Mouse (Mus musculus) erythroblast, adult 5-6 weeks (primary cell): ENCODE data around the gene Nol12. TPM values are rescaled to one million over a fixed set of nuclear protein-coding genes. Genes with fewer than 3 reads are reported as not detected.

ENCODE experiments used
- ATAC-seq: replicated peaks from 2 replicates; pipeline ENCODE4 v1.8.0; 2016; ENCODE audit warnings: moderate number of reproducible peaks, mild to moderate bottlenecking, moderate TSS enrichment, inconsistent platforms; ENCODE audit not compliant: poor library complexity, low FRiP score, severe bottlenecking
- total RNA-seq, 2 experiments: library from RNA; stranded (forward) in 1 of 2; stranded (reverse) in 1 of 2; fragments of 150-400 nt in 1 of 2; fragments of 200-764, 138-1000 nt in 1 of 2; gene quantifications; 2 replicates each; pipeline versions ENCODE4 v1.2.3 to v1.2.4; 2015 to 2017; ENCODE audit warnings: low replicate concordance in 2 of 2

Nol12 gene
- total RNA-seq, 2 experiments from 2014 or later, result 1.5 to 7.6 TPM

- ATAC-seq, result no peak
Observed at GRCm38 (mm10) chr15:78914823-78915659, 19.7 kb upstream of the Nol12 start.

DNA sequence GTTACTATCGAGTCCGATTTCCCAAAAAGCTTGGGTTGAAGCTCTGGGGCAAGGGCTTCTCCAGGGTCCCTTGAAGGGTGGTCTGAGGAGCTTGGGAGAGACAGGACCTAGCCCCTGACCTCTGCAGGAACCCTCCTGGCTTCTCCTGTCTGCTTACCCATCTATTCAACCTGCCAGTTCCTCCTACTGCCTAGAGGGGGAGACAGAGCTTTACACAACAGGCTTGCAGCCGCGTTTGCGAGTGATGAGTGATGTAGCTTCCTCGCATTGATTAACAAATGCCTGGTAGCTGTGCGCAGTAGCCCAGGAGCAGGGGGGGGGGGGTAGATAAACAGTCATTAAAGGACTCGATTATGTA lies 19.1 kb upstream of the Nol12 start:
- ATAC-seq, result peak; percentile 69

DNA sequence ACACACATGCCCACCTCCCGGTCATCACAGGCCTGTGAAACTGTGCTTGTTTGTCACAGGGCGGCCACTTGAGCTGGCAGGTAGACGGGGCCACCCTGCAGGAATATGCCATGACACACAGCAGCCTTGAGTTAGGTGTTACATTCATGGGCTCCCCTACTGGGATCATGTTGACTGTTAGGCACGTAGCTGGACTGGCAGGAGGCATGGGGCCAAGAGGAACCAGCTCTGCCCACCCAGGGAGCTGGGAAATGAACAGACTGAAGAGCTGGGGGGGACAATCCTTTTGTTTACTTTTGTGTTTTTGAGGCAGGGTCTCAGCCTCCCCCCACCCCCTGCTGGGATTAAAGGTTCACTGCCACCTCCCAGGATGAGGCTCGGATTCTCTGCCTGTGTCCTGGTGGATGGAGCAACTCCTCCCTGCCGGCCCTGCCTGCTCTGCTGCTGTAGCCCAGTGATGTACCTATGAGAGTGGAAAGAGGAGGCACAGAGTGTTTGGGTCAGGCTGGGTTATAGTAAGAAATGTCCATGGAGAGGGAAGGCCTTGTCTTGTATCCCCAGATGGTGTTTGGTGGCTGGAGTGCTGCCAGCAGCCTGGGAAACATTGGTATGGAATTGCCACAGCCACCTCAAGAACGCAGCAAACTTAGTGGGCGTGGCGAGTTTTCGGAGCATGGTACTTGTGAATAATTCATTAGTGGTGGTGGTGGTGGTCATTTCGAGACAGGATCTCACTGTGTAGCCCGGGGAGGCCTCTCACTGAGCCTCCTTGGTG lies 18.5 kb upstream of the Nol12 start:
- ATAC-seq, result no peak

DNA sequence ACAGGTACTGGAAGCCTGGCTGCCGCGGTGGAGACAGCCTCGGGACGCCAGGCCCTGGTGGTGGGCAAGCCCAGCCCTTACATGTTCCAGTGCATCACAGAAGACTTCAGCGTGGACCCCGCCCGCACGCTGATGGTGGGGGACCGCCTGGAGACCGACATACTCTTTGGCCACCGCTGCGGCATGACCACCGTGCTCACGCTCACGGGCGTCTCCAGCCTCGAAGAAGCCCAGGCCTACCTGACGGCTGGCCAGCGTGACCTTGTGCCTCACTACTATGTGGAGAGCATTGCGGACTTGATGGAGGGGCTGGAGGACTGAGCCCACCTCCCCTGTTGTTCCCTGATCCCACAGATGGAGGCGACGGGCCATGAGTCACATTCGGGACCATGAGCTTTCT lies 16.6 kb upstream of the Nol12 start:
- ATAC-seq, result no peak

DNA sequence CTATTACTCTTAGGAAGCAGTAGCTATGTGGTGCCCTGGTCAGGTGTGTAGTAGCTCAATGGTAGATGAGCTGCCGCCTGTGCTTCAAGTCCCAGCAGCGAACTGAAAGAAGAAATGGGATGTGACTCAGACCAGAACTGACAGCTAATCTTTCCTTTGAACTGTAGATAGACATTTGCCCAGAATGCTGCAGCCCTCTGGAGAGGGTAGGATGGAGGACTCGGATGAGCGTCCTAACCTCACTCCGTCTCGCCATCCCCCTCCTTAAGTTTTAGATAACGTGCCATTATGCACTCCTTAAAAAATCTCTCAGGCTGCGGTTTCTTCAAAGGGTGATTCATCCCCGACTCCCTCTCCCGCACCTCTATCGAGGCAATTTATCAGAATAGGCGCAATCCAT lies 14.8 kb upstream of the Nol12 start:
- ATAC-seq, result no peak

- peak; percentile 86 for ATAC-seq
Observed at GRCm38 (mm10) chr15:78922700-78923099, 12.0 kb upstream of the Nol12 start.

DNA sequence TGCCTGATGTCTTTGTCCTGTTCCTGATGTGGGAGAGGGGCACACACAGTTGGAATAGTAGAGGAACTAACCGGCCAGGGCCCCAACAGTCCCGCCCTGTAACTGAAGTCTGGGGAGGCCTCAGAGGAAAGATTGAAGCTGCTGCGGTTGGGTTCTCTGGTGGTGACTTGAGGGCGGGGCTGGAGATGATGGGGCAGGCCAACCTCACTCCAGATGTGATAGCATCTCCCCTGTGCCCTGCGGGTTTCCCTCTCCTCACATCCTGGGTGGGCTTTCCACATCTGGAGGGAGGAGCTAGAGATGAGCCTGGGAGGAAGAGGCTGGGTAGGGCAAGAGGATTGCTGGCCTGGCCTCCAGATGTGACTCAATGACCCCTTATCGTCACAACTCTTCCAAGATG lies 11.1 kb upstream of the Nol12 start:
- ATAC-seq, result peak; percentile 55

- no peak for ATAC-seq
Observed at GRCm38 (mm10) chr15:78925129-78925528, 9.6 kb upstream of the Nol12 start.

GRCm38 (mm10) chr15:78926021-78926919 lies 8.5 kb upstream of the Nol12 start, which contains the start of gene Lgals1:
Gene Lgals1, plus strand, starts transcription at chr15:78926725.
- ATAC-seq, result 0 out of 2 replicates have a peak, but pooled peaks have one; percentile 13

- ATAC-seq, result no peak
Observed at GRCm38 (mm10) chr15:78927021-78927787, 7.5 kb upstream of the Nol12 start.

DNA sequence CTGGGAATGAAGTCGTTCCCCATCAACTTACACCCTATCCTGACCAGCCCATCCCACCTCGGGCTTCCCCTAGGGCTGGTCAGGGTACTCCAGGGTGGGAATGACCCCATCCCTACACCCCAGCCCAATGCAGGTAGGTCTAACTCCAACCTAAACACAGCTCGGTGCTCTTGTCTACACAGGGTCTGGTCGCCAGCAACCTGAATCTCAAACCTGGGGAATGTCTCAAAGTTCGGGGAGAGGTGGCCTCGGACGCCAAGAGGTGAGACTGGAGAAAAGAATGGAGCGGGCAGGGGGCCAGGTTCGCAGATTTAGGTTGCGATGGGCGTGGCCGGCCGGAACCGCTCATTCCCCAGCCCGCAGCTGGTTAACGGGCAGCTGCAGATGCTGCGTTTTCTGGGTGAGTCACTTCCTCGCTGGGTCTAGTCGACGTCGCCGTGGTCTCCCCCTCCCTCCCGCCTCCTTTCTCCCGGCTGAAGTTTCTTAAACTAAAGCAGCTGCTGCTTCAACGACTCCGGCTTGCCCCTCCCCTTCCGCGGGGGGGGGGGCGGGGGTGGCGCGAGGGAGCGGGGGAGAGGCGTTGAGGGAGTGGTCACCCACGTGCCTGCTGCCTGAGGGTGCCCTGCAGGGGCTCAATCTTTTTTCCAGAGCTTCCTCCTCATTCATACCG lies 6.8 kb upstream of the Nol12 start:
- no peak for ATAC-seq

- no peak for ATAC-seq
Observed at GRCm38 (mm10) chr15:78928539-78928938, 6.2 kb upstream of the Nol12 start.

- ATAC-seq, result no peak
Observed at GRCm38 (mm10) chr15:78930192-78930706, 4.5 kb upstream of the Nol12 start.

DNA sequence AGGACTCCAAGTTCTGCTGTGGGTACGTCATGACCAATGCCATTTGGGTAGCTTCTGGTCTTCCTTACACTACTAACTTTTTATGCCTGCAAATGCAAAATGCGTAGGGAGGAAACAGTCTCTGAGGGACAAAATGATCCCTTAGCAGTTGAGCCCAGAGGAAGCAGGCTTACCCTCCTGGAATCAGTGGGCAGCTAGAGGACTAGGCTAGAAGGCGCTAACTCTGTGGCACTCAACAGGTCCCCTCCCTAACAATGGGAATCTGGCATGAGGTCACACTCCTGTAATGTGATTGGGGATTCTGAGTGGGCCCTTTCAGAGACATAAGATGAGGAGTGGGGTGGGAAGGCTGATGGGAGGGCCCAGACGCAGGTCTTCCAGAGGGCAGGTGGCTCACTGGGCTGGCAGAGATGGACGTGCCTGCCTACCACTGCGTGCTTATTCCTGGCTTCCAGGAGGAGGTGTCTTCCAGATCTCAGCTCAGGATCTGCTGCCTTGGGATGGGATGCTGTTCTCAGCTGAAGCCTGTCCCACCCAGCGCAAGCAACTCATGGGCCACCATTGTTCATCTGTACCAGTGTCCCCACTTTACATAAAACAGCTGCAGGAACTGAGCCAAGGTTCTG lies 3.8 kb upstream of the Nol12 start:
- no peak for ATAC-seq

GRCm38 (mm10) chr15:78931577-78931976 lies 3.2 kb upstream of the Nol12 start:
- ATAC-seq, result 0 out of 2 replicates have a peak, but pooled peaks have one; percentile 30

DNA sequence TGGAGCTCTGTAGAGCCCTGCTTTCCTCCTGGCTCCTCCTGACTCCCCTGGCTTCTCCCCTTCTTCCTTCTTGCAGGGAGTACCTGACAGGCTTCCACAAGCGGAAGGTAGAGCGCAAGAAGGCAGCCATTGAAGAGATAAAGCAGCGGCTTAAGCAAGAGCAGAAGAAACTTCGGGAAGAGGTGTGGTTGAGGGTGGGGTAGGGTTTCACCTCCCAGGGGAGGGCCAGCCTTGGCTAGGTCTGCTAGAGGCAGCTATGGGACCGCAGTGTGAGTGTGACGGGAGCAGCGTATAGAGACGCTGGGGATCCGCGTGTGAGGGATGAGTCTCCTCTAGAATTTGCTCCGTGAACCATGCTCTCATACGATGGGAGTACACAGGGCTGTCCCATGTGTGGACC lies 1.7 kb downstream of the Nol12 start:
- ATAC-seq, result no peak

- ATAC-seq, result no peak
Observed at GRCm38 (mm10) chr15:78937311-78937710, 2.6 kb downstream of the Nol12 start.

DNA sequence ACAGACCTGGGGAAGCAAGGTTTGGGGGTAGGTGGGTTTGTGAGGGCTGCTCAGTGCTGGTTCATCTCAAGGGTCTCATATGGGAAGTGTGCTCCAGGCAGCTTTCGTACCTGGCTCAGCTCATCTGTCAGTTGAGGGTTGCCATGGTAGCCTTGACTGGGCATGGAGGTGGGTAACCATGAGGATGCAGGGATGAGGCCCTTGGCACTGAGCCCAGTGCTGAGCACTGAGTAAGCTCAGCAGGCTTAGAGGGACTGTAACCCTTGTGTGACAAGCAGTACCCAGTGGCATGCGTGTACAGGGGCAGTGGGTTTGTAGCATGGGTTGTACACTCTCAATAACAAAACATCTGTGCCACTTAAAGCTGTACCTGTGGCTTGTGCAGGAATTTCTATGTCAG lies 3.2 kb downstream of the Nol12 start:
- no peak for ATAC-seq
